Mouse (Mus musculus): ENCODE measurements around the gene Xdh. TPM values are rescaled to one million over a fixed set of nuclear protein-coding genes. Genes with fewer than 3 reads are reported as not detected.
A peak's percentile ranks its signal among the peaks of the same experiment; 100 is the strongest.

Gene Xdh
- total and polyA plus RNA-seq, 2 experiments from 2014 or later: 0.37 to 0.93 TPM

DNA sequence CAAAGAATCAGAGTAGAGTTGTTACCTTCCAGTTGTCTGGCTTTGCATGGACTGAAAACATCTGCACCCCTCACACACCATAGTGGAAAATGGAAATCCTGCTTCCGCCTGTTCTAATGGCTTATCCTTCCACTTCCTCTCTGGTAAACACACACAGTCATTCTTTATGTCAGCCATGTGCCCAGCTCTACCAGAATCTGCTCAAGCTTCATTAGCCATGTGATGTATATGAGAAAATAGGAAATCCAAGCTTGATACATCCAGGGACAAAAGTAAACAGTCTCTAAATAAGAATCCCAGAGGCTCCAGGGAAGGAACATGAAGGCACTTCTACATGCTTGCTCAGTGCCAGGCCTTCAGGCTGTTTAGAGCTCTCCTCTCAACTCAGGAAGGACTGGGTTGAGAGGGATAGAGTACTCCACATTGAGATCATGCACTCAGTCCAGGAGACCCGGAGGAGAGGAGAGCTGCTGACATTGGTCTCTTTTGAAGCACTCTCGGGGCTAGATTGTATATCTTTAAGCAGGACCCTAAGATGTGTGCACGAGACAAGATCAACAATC, 17.4 kb downstream of the Xdh start:
- no peak overlapping the region for H3K9ac ChIP-seq (replicated peaks; ENCODE audit: low read length)
- H3K4me2 ChIP-seq (ENCODE audit: low read depth, low read length): no peak overlapping the region
- H3K27me3 ChIP-seq (ENCODE audit: insufficient read depth, low read length): no peaks in the 10 kb centered on the region
- H3K9me3 ChIP-seq (ENCODE audit: low read length): no peaks in the 10 kb centered on the region
- H3K4me3 ChIP-seq (ENCODE audit: low read length): no peak overlapping the region
- no peak for DNase-seq (ENCODE audit: low spot score)
- 84% methylated on average over 4 of the region's 4 CpGs for WGBS
- no peaks in the 10 kb centered on the region for H3K4me1 ChIP-seq (ENCODE audit: insufficient read depth, low read length)
- H3K36me3 ChIP-seq (ENCODE audit: insufficient read depth, low read length): no peaks in the 10 kb centered on the region
- no peak for ATAC-seq
- TF ChIP-seq CTCF (IDR thresholded peaks at IDR 0.05; ENCODE audit: low read depth): no peak
- no peak overlapping the region for H3K27ac ChIP-seq

- H3K4me1 ChIP-seq (ENCODE audit: insufficient read depth, low read length): no peaks in the 10 kb centered on the region; the same call in 1 of the 2 replicates
- 46% methylated on average over 8 of the region's 8 CpGs for WGBS
- TF ChIP-seq CTCF (IDR thresholded peaks at IDR 0.05; ENCODE audit: low read depth): no peak
- no peak overlapping the region for H3K9ac ChIP-seq (replicated peaks; ENCODE audit: low read length)
- H3K27ac ChIP-seq: peak overlapping the region; percentile 9; the same call in 1 of the 2 replicates
- H3K27me3 ChIP-seq (ENCODE audit: insufficient read depth, low read length): no peaks in the 10 kb centered on the region
- no peak overlapping the region for H3K4me3 ChIP-seq (ENCODE audit: low read length)
- DNase-seq (ENCODE audit: low spot score) (peak; percentile 63), ATAC-seq (peak; percentile 64)
- no peaks in the 10 kb centered on the region for H3K36me3 ChIP-seq (ENCODE audit: insufficient read depth, low read length)
- no peak overlapping the region for H3K4me2 ChIP-seq (ENCODE audit: low read depth, low read length)
- no peaks in the 10 kb centered on the region for H3K9me3 ChIP-seq (ENCODE audit: low read length)
Observed at GRCm38 (mm10) chr17:73919520-73919919, 30.5 kb downstream of the Xdh start.

GRCm38 (mm10) chr17:73918944-73919381, 31.0 kb downstream of the Xdh start:
- 50% methylated on average over 7 of the region's 7 CpGs for WGBS
- no peaks in the 10 kb centered on the region for H3K36me3 ChIP-seq (ENCODE audit: insufficient read depth, low read length)
- no peak overlapping the region for H3K4me3 ChIP-seq (ENCODE audit: low read length)
- H3K9ac ChIP-seq (replicated peaks; ENCODE audit: low read length): no peak overlapping the region
- no peaks in the 10 kb centered on the region for H3K9me3 ChIP-seq (ENCODE audit: low read length)
- H3K4me1 ChIP-seq (ENCODE audit: insufficient read depth, low read length): no peaks in the 10 kb centered on the region; the same call in 1 of the 2 replicates
- peak overlapping the region; percentile 62; the same call in 1 of the 2 replicates for H3K27ac ChIP-seq
- ATAC-seq (peak; percentile 71), DNase-seq (ENCODE audit: low spot score) (peak; percentile 40)
- no peaks in the 10 kb centered on the region for H3K27me3 ChIP-seq (ENCODE audit: insufficient read depth, low read length)
- no peak for TF ChIP-seq CTCF (IDR thresholded peaks at IDR 0.05; ENCODE audit: low read depth)
- no peak overlapping the region for H3K4me2 ChIP-seq (ENCODE audit: low read depth, low read length)

DNA sequence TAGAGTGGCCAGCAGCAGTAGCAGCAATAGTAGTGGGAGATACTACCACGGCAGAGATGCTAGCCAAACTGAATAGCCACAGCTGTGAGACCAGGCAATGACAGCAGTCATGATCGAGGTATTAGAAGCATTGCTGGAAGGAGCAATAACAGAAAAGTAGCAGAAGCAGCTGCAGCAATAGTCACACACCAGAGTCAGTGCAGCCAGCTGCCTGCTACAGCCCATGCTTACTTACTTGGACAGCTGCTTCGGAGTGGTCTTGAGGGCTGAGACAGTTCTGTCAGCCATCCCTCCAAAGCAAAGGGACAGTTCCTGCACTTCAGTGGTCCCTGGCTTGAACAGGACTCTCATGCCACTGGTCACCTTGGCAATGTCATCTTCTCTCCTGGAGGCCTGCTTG, 31.9 kb downstream of the Xdh start:
- H3K4me1 ChIP-seq (ENCODE audit: insufficient read depth, low read length): no peaks in the 10 kb centered on the region; the same call in 1 of the 2 replicates
- no peak overlapping the region for H3K4me3 ChIP-seq (ENCODE audit: low read length)
- 83% methylated on average over 3 of the region's 3 CpGs for WGBS
- no peak for TF ChIP-seq CTCF (IDR thresholded peaks at IDR 0.05; ENCODE audit: low read depth)
- H3K27me3 ChIP-seq (ENCODE audit: insufficient read depth, low read length): no peaks in the 10 kb centered on the region
- no peak overlapping the region for H3K9ac ChIP-seq (replicated peaks; ENCODE audit: low read length)
- DNase-seq (ENCODE audit: low spot score): no peak
- H3K27ac ChIP-seq: no peak overlapping the region
- no peaks in the 10 kb centered on the region for H3K36me3 ChIP-seq (ENCODE audit: insufficient read depth, low read length)
- no peak overlapping the region for H3K4me2 ChIP-seq (ENCODE audit: low read depth, low read length)
- no peaks in the 10 kb centered on the region for H3K9me3 ChIP-seq (ENCODE audit: low read length)
- ATAC-seq: no peak

DNA sequence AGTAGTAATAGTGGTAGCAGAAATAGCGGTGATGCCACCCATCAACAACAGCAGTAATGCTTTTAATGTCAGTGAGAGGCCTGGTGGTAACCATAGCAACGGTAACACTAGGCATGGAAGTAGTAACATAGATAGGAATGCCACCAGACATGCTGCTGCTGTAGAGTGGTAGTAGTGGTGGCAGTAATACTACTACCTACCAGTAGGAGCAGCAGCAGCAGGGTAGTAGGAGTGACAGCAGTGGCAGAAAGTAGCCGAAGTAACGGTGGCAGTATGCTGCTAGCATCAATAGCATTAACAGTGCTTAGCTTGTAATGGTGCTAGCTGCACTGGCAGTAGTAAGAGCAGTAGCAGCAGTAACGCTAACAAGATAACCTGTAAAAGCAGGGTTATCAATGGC, 32.3 kb downstream of the Xdh start:
- Histone ChIP-seq H3K4me3 (ENCODE audit: low read length) (no peak overlapping the region), H3K27ac (no peak overlapping the region), H3K4me2 (ENCODE audit: low read depth, low read length) (no peak overlapping the region), H3K9ac (replicated peaks; ENCODE audit: low read length) (no peak overlapping the region), H3K4me1 (ENCODE audit: insufficient read depth, low read length) (no peaks in the 10 kb centered on the region; the same call in 1 of the 2 replicates), H3K9me3 (ENCODE audit: low read length) (no peaks in the 10 kb centered on the region), H3K36me3 (ENCODE audit: insufficient read depth, low read length) (no peaks in the 10 kb centered on the region), H3K27me3 (ENCODE audit: insufficient read depth, low read length) (no peaks in the 10 kb centered on the region)
- TF ChIP-seq CTCF (IDR thresholded peaks at IDR 0.05; ENCODE audit: low read depth): peak; percentile 46
- no peak for ATAC-seq
- 83% methylated on average over 5 of the region's 5 CpGs for WGBS
- DNase-seq (ENCODE audit: low spot score): no peak

GRCm38 (mm10) chr17:73914730-73915129, 35.3 kb downstream of the Xdh start:
- TF ChIP-seq CTCF (IDR thresholded peaks at IDR 0.05; ENCODE audit: low read depth): no peak
- H3K36me3 ChIP-seq (ENCODE audit: insufficient read depth, low read length): no peaks in the 10 kb centered on the region
- H3K27ac ChIP-seq: no peak overlapping the region
- H3K9me3 ChIP-seq (ENCODE audit: low read length): no peaks in the 10 kb centered on the region
- WGBS: 76% methylated on average over 4 of the region's 4 CpGs
- no peaks in the 10 kb centered on the region; the same call in 1 of the 2 replicates for H3K4me1 ChIP-seq (ENCODE audit: insufficient read depth, low read length)
- ATAC-seq (no peak), DNase-seq (ENCODE audit: low spot score) (no peak)
- no peak overlapping the region for H3K4me3 ChIP-seq (ENCODE audit: low read length)
- H3K9ac ChIP-seq (replicated peaks; ENCODE audit: low read length): no peak overlapping the region
- no peaks in the 10 kb centered on the region for H3K27me3 ChIP-seq (ENCODE audit: insufficient read depth, low read length)
- no peak overlapping the region for H3K4me2 ChIP-seq (ENCODE audit: low read depth, low read length)

- no peak overlapping the region for H3K9ac ChIP-seq (replicated peaks; ENCODE audit: low read length)
- H3K9me3 ChIP-seq (ENCODE audit: low read length): no peaks in the 10 kb centered on the region
- no peak for ATAC-seq
- no peaks in the 10 kb centered on the region for H3K36me3 ChIP-seq (ENCODE audit: insufficient read depth, low read length)
- no peak overlapping the region for H3K27ac ChIP-seq
- H3K4me3 ChIP-seq (ENCODE audit: low read length): no peak overlapping the region
- TF ChIP-seq CTCF (IDR thresholded peaks at IDR 0.05; ENCODE audit: low read depth): no peak
- H3K27me3 ChIP-seq (ENCODE audit: insufficient read depth, low read length): no peaks in the 10 kb centered on the region
- H3K4me2 ChIP-seq (ENCODE audit: low read depth, low read length): no peak overlapping the region
- 90% methylated on average over 8 of the region's 8 CpGs for WGBS
- H3K4me1 ChIP-seq (ENCODE audit: insufficient read depth, low read length): no peaks in the 10 kb centered on the region
- no peak for DNase-seq (ENCODE audit: low spot score)
Observed at GRCm38 (mm10) chr17:73906076-73906475, 43.9 kb downstream of the Xdh start.
